Comparison of ENCODE assay signal across 8 mouse cellular contexts in the genomic region with DNA sequence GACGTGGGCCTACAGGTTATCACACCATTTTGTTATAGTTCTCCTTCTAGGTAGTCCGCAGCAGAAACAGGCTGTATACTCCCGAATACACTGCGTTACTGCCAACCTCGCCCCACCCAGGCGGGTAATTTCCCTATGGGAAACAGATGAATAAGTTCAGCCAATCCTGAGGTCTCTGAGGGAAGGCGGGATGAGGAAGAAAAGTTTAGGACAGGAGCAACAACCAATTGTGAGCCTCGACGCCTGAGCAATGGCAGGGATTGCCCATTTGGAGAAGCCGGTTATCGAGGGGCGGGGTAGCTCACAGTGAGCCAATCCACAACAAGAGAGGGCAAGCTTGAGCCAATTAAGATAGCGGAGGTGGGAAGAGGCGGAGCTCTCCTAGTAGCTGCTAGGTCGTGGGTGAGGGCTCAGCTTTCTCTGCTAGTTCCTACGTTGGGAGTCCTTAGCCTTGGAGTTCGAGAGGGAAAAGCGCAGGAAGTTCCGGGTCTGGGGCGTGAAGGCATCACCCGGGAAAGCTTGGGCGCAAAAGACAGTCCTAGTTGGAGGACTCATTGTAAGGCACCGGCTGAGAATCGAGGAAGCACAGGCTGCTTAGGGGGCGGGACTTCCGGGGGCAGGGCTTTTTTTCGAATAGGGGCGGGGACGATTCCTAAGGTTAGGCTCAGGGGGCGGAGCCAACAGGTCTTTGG. TPM values are rescaled to one million over a fixed set of nuclear protein-coding genes. Genes with fewer than 3 reads are reported as not detected.
DNase-seq lines count a peak whose midpoint lies in the region; ATAC-seq lines count a peak whose summit lies in the region.

A gene (plus strand): TSS at position 426 of the 692 bp plus-strand sequence.

- peak within 1 kb of the TSS; percentile 66 for H3K4me3 ChIP-seq in hindbrain, embryonic 15.5 days

- no peaks in the 10 kb centered on the region for H3K27me3 ChIP-seq in hindbrain, embryonic 15.5 days

- H3K9ac ChIP-seq in hindbrain, embryonic 15.5 days, result peak within 1 kb of the TSS; percentile 51

- peak; percentile 94 for DNase-seq in T-cell, adult 2 months (ENCODE audit: low spot score)
- DNase-seq in cerebellum, postnatal 36 days, result peak; percentile 92 to 93
- DNase-seq in frontal cortex, postnatal 36 days (ENCODE audit: low spot score in 2 of 2), result peak; percentile 96 to 97
- peak; percentile 97 for DNase-seq in left cerebral cortex, adult 11 months (ENCODE audit: low spot score)
- peak; percentile 94 to 97 for DNase-seq in lung, postnatal 4 days
- DNase-seq in retina, postnatal 7 days (ENCODE audit: low read depth, low spot score), result peak; percentile 90
- peak; percentile 64 for DNase-seq in urinary bladder, adult 2 months (ENCODE audit: low spot score)

- peaks cover 23% of the 10 kb centered on the region for H3K4me1 ChIP-seq in hindbrain, embryonic 15.5 days (replicated peaks)

- no peaks in the 10 kb centered on the region for H3K9me3 ChIP-seq in hindbrain, embryonic 15.5 days

- peaks cover 27% of the 10 kb centered on the region for H3K36me3 ChIP-seq in hindbrain, embryonic 15.5 days

- ATAC-seq in hindbrain, embryonic 15.5 days (ENCODE audit: low FRiP score, low read depth), result peak; percentile 98

- H3K27ac ChIP-seq in hindbrain, embryonic 15.5 days (replicated peaks), result peak within 1 kb of the TSS; percentile 92

- H3K4me2 ChIP-seq in hindbrain, embryonic 15.5 days, result peak within 1 kb of the TSS; percentile 57

- WGBS in hindbrain, embryonic 15.5 days, result under 1% methylated on average over 30 of the region's 30 CpGs

RNA-seq across cellular contexts. Expression of the gene that starts here (rescaled TPM):
- 7.8 and 8.6 TPM in 2 replicates for polyA plus RNA-seq in hindbrain, embryonic 15.5 days (2015; fragmentation: Nextera tagmentation; extraction: Ambion mirVana)
- polyA plus RNA-seq in urinary bladder, adult 2 months (2012; rRNA removed), result 2.1 and 2.5 TPM in 2 replicates

Comparison
In these comparisons a context has a peak if more than half of its experiments do, and no peak if none do; other contexts are left out.
1. Peak in every context shown above with its lines: DNase-seq, ATAC-seq, H3K4me3 ChIP-seq and H3K27ac ChIP-seq.